Mouse (Mus musculus) spleen, adult 2 months (tissue): Measurements from ENCODE around the gene Syngr1.

ENCODE experiments used
- CTCF ChIP-seq: fragments of 200-500 bp; IDR thresholded peaks from 2 replicates; pipeline ENCODE4 v1.5.1; 2011; ENCODE audit warnings: mild to moderate bottlenecking, inconsistent platforms; ENCODE audit not compliant: insufficient read depth, insufficient read length, insufficient replicate concordance; ENCODE audit errors: extremely low read depth
- POLR2A ChIP-seq: fragments of 200-500 bp; IDR thresholded peaks from 2 replicates; pipeline ENCODE4 v1.6.1; 2011; ENCODE audit warnings: low read depth, low read length, inconsistent platforms

DNA sequence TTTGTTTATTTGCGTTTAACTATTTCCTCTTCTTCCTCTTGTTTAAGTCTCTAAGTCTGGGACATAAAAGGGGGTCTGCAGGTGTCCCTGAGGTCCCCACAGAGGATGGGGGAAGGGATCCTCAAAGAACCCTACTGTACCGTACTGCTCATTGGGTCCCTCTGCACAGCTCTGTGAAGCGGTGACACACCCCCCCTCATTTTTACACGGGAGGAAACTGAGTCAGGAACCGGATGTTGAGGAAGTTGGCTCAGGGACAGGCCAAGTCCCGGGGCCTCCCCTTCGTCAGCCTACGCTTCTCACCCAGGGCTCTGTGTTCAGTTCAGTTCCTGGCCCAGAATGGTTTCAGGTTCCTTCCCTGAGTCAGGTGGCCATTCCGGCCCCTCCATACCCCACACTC lies 39.4 kb upstream of the Syngr1 start:
- no peak for TF ChIP-seq POLR2A
- TF ChIP-seq CTCF = no peak
